Mouse (Mus musculus) MEL (cell line): ENCODE results near the gene Col15a1.

Experiments used
- CHD2 ChIP-seq: IDR thresholded peaks from 2 replicates; pipeline ENCODE4 v1.6.1; 2011; ENCODE audit warnings: low read length, improper control_type of control experiment
- CTCF ChIP-seq, 3 experiments: IDR thresholded peaks in 2 of 3; conservative IDR thresholded peaks in 1 of 3; 2 replicates each; pipeline ENCODE4 v1.5.1; 2011 to 2012; ENCODE audit warnings: low read length in 3 of 3, low read depth in 2 of 3, mild to moderate bottlenecking in 2 of 3, improper control_type of control experiment in 1 of 3, inconsistent platforms in 1 of 3, mixed read lengths in 1 of 3, moderate library complexity in 1 of 3; ENCODE audit not compliant: control insufficient read depth in 1 of 3, insufficient read depth in 1 of 3, poor library complexity in 1 of 3, severe bottlenecking in 1 of 3
- E2F4 ChIP-seq: IDR thresholded peaks from 2 replicates; pipeline ENCODE4 v1.6.1; 2011; ENCODE audit warnings: low read depth, low read length, improper control_type of control experiment, borderline replicate concordance
- EP300 ChIP-seq, 2 experiments: IDR thresholded peaks; 2 replicates each; pipeline ENCODE4 v1.6.1; 2011; ENCODE audit warnings: improper control_type of control experiment in 2 of 2, low read length in 2 of 2, low read depth in 1 of 2, mild to moderate bottlenecking in 1 of 2
- MAX ChIP-seq: IDR thresholded peaks from 2 replicates; pipeline ENCODE4 v1.6.1; 2011; ENCODE audit warnings: low read length, improper control_type of control experiment
- POLR2A ChIP-seq, 2 experiments: IDR thresholded peaks; 2 replicates each; pipeline ENCODE4 v1.6.1; 2011 to 2012; ENCODE audit warnings: low read length in 2 of 2, mild to moderate bottlenecking in 2 of 2, control low read depth in 1 of 2, improper control_type of control experiment in 1 of 2, low read depth in 1 of 2, moderate library complexity in 1 of 2; ENCODE audit not compliant: control insufficient read depth in 1 of 2, insufficient read depth in 1 of 2, poor library complexity in 1 of 2

DNA sequence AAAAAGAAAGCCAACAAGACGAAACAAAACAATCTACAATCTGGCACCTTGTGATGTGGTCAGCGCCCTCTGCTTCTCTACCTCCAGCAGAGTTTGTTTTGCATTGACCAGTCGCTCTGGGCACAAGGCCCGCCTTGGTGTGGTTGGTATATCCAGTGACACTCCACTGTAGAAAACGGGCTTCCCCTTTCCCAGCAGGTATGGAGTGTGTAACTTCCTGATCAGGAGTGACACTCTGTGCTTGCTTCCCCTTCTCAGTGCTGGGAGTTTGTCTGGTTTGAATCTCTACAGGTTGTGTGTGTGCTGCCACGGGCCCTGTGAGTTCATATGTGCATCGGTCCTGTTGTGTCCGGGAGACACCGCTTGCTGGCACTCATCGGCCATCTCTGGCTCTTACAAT is 11.4 kb downstream of the Col15a1 start:
- TF ChIP-seq POLR2A (IDR thresholded peaks at IDR 0.05; ENCODE audit: control insufficient read depth in 1 of 2, insufficient read depth in 1 of 2, low read depth in 1 of 2, low read length in 2 of 2, poor library complexity in 1 of 2): no peak
- no peak for TF ChIP-seq E2F4
- no peak for TF ChIP-seq CTCF (IDR thresholded peaks at IDR 0.05 in 2 of 3, conservative IDR thresholded peaks at IDR 0.05 in 1 of 3; ENCODE audit: control insufficient read depth in 1 of 3, insufficient read depth in 1 of 3, low read depth in 2 of 3, low read length in 3 of 3, poor library complexity in 1 of 3, severe bottlenecking in 1 of 3)
- no peak for TF ChIP-seq CHD2
- no peak for TF ChIP-seq MAX
- TF ChIP-seq EP300 (IDR thresholded peaks at IDR 0.05; ENCODE audit: low read depth in 1 of 2, low read length in 2 of 2): no peak
